Mouse (Mus musculus) small intestine, adult 2 months (tissue): ENCODE measurements around the gene Ccdc34.

ENCODE experiments used
- CTCF ChIP-seq: fragments of 200-500 bp; IDR thresholded peaks from 2 replicates; pipeline ENCODE4 v1.5.1; 2012; ENCODE audit warnings: low read depth, mild to moderate bottlenecking, control low read depth, inconsistent platforms, low read length, moderate library complexity, mixed read lengths; ENCODE audit not compliant: insufficient replicate concordance, insufficient read length; ENCODE audit errors: extremely low read depth
- POLR2A ChIP-seq: fragments of 200-500 bp; IDR thresholded peaks from 2 replicates; pipeline ENCODE4 v1.6.1; 2012; ENCODE audit warnings: low read depth, mild to moderate bottlenecking, control low read depth, inconsistent platforms, low read length, moderate library complexity

DNA sequence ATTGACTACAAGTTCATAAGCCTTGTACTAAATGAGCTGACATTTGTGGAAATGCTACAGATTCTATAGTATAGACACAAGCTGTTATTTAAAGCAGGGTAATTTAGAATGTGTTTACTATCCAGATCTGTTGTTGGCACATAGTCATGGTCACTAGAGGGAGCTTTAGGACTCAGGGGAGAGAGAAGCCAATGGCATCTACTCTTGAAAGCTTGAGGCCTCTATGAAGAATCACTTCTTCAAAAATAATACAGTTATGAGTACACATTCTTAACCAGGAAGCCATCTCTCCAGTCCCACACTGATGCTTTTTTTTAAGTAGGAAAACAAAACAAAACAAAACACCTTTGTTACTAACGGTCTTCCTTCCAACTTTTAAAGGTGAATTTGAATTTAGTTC lies 45.5 kb downstream of the Ccdc34 start:
- no peak for TF ChIP-seq CTCF
- TF ChIP-seq POLR2A, result no peak
